Mouse (Mus musculus): ENCODE results near the gene Sfxn5. TPM values are rescaled to one million over a fixed set of nuclear protein-coding genes. Genes with fewer than 3 reads are reported as not detected.

Sfxn5 gene
- polyA plus RNA-seq, 1 experiment = 2.0 TPM

DNA sequence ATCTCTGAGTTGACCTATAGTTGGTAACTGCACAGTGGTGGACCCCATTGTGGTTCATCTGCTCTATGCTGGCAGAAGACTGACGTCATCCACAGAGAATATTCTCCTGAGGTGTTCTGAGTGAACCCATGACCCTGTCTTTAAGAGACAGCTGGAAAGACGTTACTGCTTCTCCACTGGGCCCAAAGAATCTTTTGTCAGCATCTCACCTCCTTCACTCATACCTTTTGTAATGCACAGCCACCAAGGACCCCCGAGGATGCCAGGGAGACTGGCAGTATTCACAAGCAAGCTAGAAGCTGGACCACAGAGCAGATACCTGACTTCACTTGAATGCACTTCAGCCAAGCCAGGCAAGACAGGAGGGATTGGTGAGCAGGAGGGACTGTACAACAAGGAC lies 2.1 kb upstream of the Sfxn5 start:
- H3ac ChIP-seq (ENCODE audit: control insufficient read depth, insufficient read length) = no peak overlapping the region
- H3K4me2 ChIP-seq (ENCODE audit: low read depth) = no peak overlapping the region
- H3K27me3 ChIP-seq (ENCODE audit: control insufficient read depth, insufficient read depth, insufficient read length) = no peaks in the 10 kb centered on the region
- no peaks in the 10 kb centered on the region for H3K79me2 ChIP-seq (ENCODE audit: control insufficient read depth, insufficient read depth)
- TF ChIP-seq TCF12 (IDR thresholded peaks at IDR 0.05; ENCODE audit: insufficient read depth, poor library complexity, severe bottlenecking) (no peak), POLR2A (IDR thresholded peaks at IDR 0.05; ENCODE audit: insufficient read length, low read depth) (no peak), CEBPB (IDR thresholded peaks at IDR 0.05; ENCODE audit: insufficient read depth, poor library complexity, severe bottlenecking) (no peak), E2F4 (IDR thresholded peaks at IDR 0.05; ENCODE audit: insufficient read depth) (no peak), POLR2AphosphoS2 (IDR thresholded peaks at IDR 0.05; ENCODE audit: insufficient read length, low read depth) (no peak), MYOD1 (IDR thresholded peaks at IDR 0.05; ENCODE audit: control insufficient read depth in 1 of 3, insufficient read length in 2 of 3, low read depth in 2 of 3) (no peak), USF1 (IDR thresholded peaks at IDR 0.05; ENCODE audit: low read depth) (no peak), SRF (IDR thresholded peaks at IDR 0.05; ENCODE audit: control insufficient read depth, insufficient read length, low read depth) (no peak), REST (IDR thresholded peaks at IDR 0.05; ENCODE audit: insufficient read depth, insufficient read length) (no peak), TCF3 (IDR thresholded peaks at IDR 0.05; ENCODE audit: insufficient read length, low read depth) (no peak), MAX (IDR thresholded peaks at IDR 0.05; ENCODE audit: low read depth) (no peak), MYOG (IDR thresholded peaks at IDR 0.05; ENCODE audit: control insufficient read depth in 1 of 3, insufficient read depth in 1 of 3, insufficient read length in 2 of 3, low read depth in 2 of 3) (no peak)
- H3K4me3 ChIP-seq = no peak overlapping the region
- H3K36me3 ChIP-seq (ENCODE audit: control insufficient read depth, insufficient read depth) = no peaks in the 10 kb centered on the region

DNA sequence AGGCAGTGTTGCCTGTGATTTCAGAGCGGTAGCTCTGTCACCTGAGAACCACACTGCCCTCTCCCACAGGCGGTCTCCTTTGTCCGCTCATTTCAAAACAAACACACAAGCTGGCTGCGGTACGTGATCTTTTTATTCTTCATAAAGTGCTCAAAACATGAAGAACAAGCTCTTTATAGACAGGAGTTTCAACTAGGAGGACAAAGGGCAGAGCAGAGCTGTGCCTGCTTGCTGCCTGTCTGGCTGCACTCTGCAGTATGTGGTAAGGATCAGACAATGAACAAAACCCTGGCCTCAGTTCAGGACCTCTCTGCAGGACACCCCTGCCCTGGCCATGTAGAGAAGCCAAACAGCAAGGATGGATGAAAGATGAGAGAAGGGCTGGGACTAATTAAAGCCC lies 1.6 kb upstream of the Sfxn5 start:
- TF ChIP-seq SRF (IDR thresholded peaks at IDR 0.05; ENCODE audit: control insufficient read depth, insufficient read length, low read depth) (no peak), CEBPB (IDR thresholded peaks at IDR 0.05; ENCODE audit: insufficient read depth, poor library complexity, severe bottlenecking) (no peak), MAX (IDR thresholded peaks at IDR 0.05; ENCODE audit: low read depth) (no peak), TCF12 (IDR thresholded peaks at IDR 0.05; ENCODE audit: insufficient read depth, poor library complexity, severe bottlenecking) (no peak), USF1 (IDR thresholded peaks at IDR 0.05; ENCODE audit: low read depth) (no peak)

DNA sequence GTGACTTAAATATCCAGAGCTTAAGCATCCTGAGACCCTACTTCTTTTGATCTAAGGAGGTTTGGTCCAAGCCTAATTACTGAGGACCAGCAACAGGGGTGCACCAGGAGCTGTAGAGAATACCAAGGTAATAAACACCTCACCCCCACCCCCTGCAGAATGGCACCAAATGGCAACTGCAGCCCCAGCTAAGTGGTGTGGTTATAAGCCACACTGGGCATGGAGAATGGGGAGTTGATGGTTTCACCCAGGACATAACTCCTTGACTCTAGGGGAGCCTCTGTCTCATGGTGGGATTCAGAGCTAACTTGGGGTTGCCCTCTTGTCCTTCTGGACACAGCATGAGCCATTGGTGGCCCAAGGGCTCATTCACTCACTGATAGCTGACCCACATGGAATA lies 1.0 kb upstream of the Sfxn5 start:
- Histone ChIP-seq H3K27me3 (ENCODE audit: control insufficient read depth, insufficient read depth, insufficient read length) (no peaks in the 10 kb centered on the region), H3K36me3 (ENCODE audit: control insufficient read depth, insufficient read depth) (no peaks in the 10 kb centered on the region), H3K79me2 (ENCODE audit: control insufficient read depth, insufficient read depth) (no peaks in the 10 kb centered on the region), H3ac (ENCODE audit: control insufficient read depth, insufficient read length) (no peak overlapping the region), H3K4me2 (ENCODE audit: low read depth) (no peak overlapping the region), H3K4me3 (peak overlapping the region; percentile 80)
- TF ChIP-seq MYOD1 (IDR thresholded peaks at IDR 0.05; ENCODE audit: control insufficient read depth in 1 of 3, insufficient read length in 2 of 3, low read depth in 2 of 3) = no peak
- TF ChIP-seq SRF (IDR thresholded peaks at IDR 0.05; ENCODE audit: control insufficient read depth, insufficient read length, low read depth) = no peak
- TF ChIP-seq MYOG (IDR thresholded peaks at IDR 0.05; ENCODE audit: control insufficient read depth in 1 of 3, insufficient read depth in 1 of 3, insufficient read length in 2 of 3, low read depth in 2 of 3) = no peak
- TF ChIP-seq USF1 (IDR thresholded peaks at IDR 0.05; ENCODE audit: low read depth) = no peak
- no peak for TF ChIP-seq POLR2AphosphoS2 (IDR thresholded peaks at IDR 0.05; ENCODE audit: insufficient read length, low read depth)
- TF ChIP-seq POLR2A (IDR thresholded peaks at IDR 0.05; ENCODE audit: insufficient read length, low read depth) = no peak
- TF ChIP-seq TCF12 (IDR thresholded peaks at IDR 0.05; ENCODE audit: insufficient read depth, poor library complexity, severe bottlenecking) = no peak
- no peak for TF ChIP-seq REST (IDR thresholded peaks at IDR 0.05; ENCODE audit: insufficient read depth, insufficient read length)
- TF ChIP-seq CEBPB (IDR thresholded peaks at IDR 0.05; ENCODE audit: insufficient read depth, poor library complexity, severe bottlenecking) = no peak
- no peak for TF ChIP-seq TCF3 (IDR thresholded peaks at IDR 0.05; ENCODE audit: insufficient read length, low read depth)
- no peak for TF ChIP-seq E2F4 (IDR thresholded peaks at IDR 0.05; ENCODE audit: insufficient read depth)

More for the DNA sequence above, 1.6 kb upstream of the Sfxn5 start:
- H3K4me2 ChIP-seq (ENCODE audit: low read depth) = no peak overlapping the region
- no peaks in the 10 kb centered on the region for H3K36me3 ChIP-seq (ENCODE audit: control insufficient read depth, insufficient read depth)
- no peaks in the 10 kb centered on the region for H3K27me3 ChIP-seq (ENCODE audit: control insufficient read depth, insufficient read depth, insufficient read length)
- H3K4me3 ChIP-seq = no peak overlapping the region
- H3ac ChIP-seq (ENCODE audit: control insufficient read depth, insufficient read length) = no peak overlapping the region
- no peaks in the 10 kb centered on the region for H3K79me2 ChIP-seq (ENCODE audit: control insufficient read depth, insufficient read depth)

DNA sequence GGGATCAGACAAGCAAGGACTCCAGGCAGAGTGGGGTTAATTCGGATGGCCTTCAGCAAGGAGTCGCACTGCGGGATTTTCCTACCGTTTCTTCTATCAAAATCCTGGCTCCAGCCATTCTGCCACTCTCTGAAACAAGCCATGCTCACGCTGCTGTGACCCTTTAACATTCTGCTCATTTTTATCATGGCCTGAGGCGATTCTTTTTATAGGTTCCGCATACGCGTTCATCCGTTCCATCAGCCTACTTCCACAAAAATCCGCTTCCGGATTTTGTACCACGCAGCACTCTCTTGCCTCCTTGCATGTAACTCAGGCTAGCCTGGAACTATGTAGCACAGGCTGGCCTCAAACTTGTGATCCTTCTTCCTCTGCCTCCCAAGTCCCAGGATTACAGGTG lies 510 bp upstream of the Sfxn5 start:
- TF ChIP-seq REST (IDR thresholded peaks at IDR 0.05; ENCODE audit: insufficient read depth, insufficient read length) (no peak), POLR2A (IDR thresholded peaks at IDR 0.05; ENCODE audit: insufficient read length, low read depth) (no peak), POLR2AphosphoS2 (IDR thresholded peaks at IDR 0.05; ENCODE audit: insufficient read length, low read depth) (no peak), SRF (IDR thresholded peaks at IDR 0.05; ENCODE audit: control insufficient read depth, insufficient read length, low read depth) (no peak), E2F4 (IDR thresholded peaks at IDR 0.05; ENCODE audit: insufficient read depth) (no peak), MYOG (IDR thresholded peaks at IDR 0.05; ENCODE audit: control insufficient read depth in 1 of 3, insufficient read depth in 1 of 3, insufficient read length in 2 of 3, low read depth in 2 of 3) (no peak), CEBPB (IDR thresholded peaks at IDR 0.05; ENCODE audit: insufficient read depth, poor library complexity, severe bottlenecking) (no peak), MYOD1 (IDR thresholded peaks at IDR 0.05; ENCODE audit: control insufficient read depth in 1 of 3, insufficient read length in 2 of 3, low read depth in 2 of 3) (no peak), USF1 (IDR thresholded peaks at IDR 0.05; ENCODE audit: low read depth) (no peak)
- peak overlapping the region; percentile 80 for H3K4me3 ChIP-seq
- no peaks in the 10 kb centered on the region for H3K36me3 ChIP-seq (ENCODE audit: control insufficient read depth, insufficient read depth)
- peak overlapping the region; percentile 95 for H3K4me2 ChIP-seq (ENCODE audit: low read depth)
- no peaks in the 10 kb centered on the region for H3K79me2 ChIP-seq (ENCODE audit: control insufficient read depth, insufficient read depth)
- no peaks in the 10 kb centered on the region for H3K27me3 ChIP-seq (ENCODE audit: control insufficient read depth, insufficient read depth, insufficient read length)
- H3ac ChIP-seq (ENCODE audit: control insufficient read depth, insufficient read length) = no peak overlapping the region

DNA sequence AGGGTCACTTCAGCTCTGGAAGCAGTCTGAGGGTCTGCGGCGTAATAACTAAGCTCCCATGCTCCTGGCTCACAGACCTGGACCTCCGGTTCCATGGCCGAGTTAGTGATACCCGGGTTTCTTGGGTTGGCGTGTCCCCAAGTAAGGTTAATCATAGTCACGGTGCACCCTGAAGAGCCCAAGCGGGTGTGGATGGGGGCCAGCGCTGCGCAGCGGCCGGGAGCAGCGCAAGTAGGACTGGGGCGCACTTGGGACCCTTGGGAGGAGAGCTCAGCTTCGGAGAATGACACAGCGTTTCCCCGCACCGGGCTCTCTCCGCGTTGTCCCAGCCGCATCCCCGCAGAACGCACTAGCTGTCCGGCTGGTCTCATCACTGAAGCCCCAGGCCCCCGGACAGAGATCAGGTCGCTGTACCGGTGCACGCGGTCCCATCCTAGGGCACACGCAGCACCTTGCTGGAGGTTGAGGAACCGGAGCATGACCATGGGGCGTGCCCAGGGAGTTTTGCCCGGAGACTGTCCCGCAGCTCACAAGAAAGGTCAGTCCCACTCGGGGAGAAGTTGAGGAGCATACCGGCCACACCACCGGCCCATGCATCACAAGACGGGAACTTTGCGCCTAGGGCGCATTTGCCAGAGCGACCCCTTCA lies 747 bp downstream of the Sfxn5 start:
- no peaks in the 10 kb centered on the region for H3K27me3 ChIP-seq (ENCODE audit: control insufficient read depth, insufficient read depth, insufficient read length)
- no peaks in the 10 kb centered on the region for H3K79me2 ChIP-seq (ENCODE audit: control insufficient read depth, insufficient read depth)
- H3K4me3 ChIP-seq = peak overlapping the region; percentile 80
- H3ac ChIP-seq (ENCODE audit: control insufficient read depth, insufficient read length) = peak overlapping the region; percentile 12
- H3K36me3 ChIP-seq (ENCODE audit: control insufficient read depth, insufficient read depth) = no peaks in the 10 kb centered on the region
- H3K4me2 ChIP-seq (ENCODE audit: low read depth) = peak overlapping the region; percentile 95
- no peak for TF ChIP-seq SRF (IDR thresholded peaks at IDR 0.05; ENCODE audit: control insufficient read depth, insufficient read length, low read depth)
- no peak for TF ChIP-seq USF1 (IDR thresholded peaks at IDR 0.05; ENCODE audit: low read depth)
- TF ChIP-seq POLR2AphosphoS2 (IDR thresholded peaks at IDR 0.05; ENCODE audit: insufficient read length, low read depth) = no peak
- no peak for TF ChIP-seq MAX (IDR thresholded peaks at IDR 0.05; ENCODE audit: low read depth)
- no peak for TF ChIP-seq MYOG (IDR thresholded peaks at IDR 0.05; ENCODE audit: control insufficient read depth in 1 of 3, insufficient read depth in 1 of 3, insufficient read length in 2 of 3, low read depth in 2 of 3)
- TF ChIP-seq E2F4 (IDR thresholded peaks at IDR 0.05; ENCODE audit: insufficient read depth) = no peak
- TF ChIP-seq REST (IDR thresholded peaks at IDR 0.05; ENCODE audit: insufficient read depth, insufficient read length) = no peak
- TF ChIP-seq TCF12 (IDR thresholded peaks at IDR 0.05; ENCODE audit: insufficient read depth, poor library complexity, severe bottlenecking) = no peak
- no peak for TF ChIP-seq POLR2A (IDR thresholded peaks at IDR 0.05; ENCODE audit: insufficient read length, low read depth)
- TF ChIP-seq MYOD1 (IDR thresholded peaks at IDR 0.05; ENCODE audit: control insufficient read depth in 1 of 3, insufficient read length in 2 of 3, low read depth in 2 of 3) = no peak
- no peak for TF ChIP-seq CEBPB (IDR thresholded peaks at IDR 0.05; ENCODE audit: insufficient read depth, poor library complexity, severe bottlenecking)
- no peak for TF ChIP-seq TCF3 (IDR thresholded peaks at IDR 0.05; ENCODE audit: insufficient read length, low read depth)
